Mouse (Mus musculus): ENCODE measurements around the gene Lhx6. TPM values are rescaled to one million over a fixed set of nuclear protein-coding genes. Genes with fewer than 3 reads are reported as not detected.

Lhx6 gene
- 7.6 TPM for polyA plus RNA-seq (2014; fragmentation: Illumina TruSeq; extraction: RNeasy Lipid Tissue Mini Kit (QIAGEN cat#74804); ENCODE audit: low read depth, low replicate concordance)

GRCm38 (mm10) chr2:36104956-36105741 is at the start of gene Lhx6:
Gene Lhx6, minus strand, starts transcription at chr2:36105408.

GRCm38 (mm10) chr2:36136300-36136941 is 31.2 kb upstream of the Lhx6 start, which contains the start of the genes Mrrf and Rbm18:
Gene Mrrf, plus strand, starts transcription at chr2:36136389.
Gene Rbm18, minus strand, starts transcription at chr2:36136773.

GRCm38 (mm10) chr2:36048748-36049566 is 56.3 kb downstream of the Lhx6 start, which contains the start of the genes Ndufa8 and Morn5:
Gene Ndufa8, minus strand, starts transcription at chr2:36049406.
Gene Morn5, plus strand, starts transcription at chr2:36049458.

Other genes starting within 250 kb of the Lhx6 start
- gene Ttll11, start 125.5 kb downstream of the Lhx6 start, polyA plus RNA-seq (2014; fragmentation: Illumina TruSeq; extraction: RNeasy Lipid Tissue Mini Kit (QIAGEN cat#74804); ENCODE audit: low read depth, low replicate concordance), result 1.4 TPM
- 135 TPM for gene Ndufa8, start 56.0 kb downstream of the Lhx6 start, polyA plus RNA-seq (2014; fragmentation: Illumina TruSeq; extraction: RNeasy Lipid Tissue Mini Kit (QIAGEN cat#74804); ENCODE audit: low read depth, low replicate concordance)
- gene Morn5, start 56.0 kb downstream of the Lhx6 start, polyA plus RNA-seq (2014; fragmentation: Illumina TruSeq; extraction: RNeasy Lipid Tissue Mini Kit (QIAGEN cat#74804); ENCODE audit: low read depth, low replicate concordance), result 9.6 TPM
- gene Mrrf, start 31.0 kb upstream of the Lhx6 start, polyA plus RNA-seq (2014; fragmentation: Illumina TruSeq; extraction: RNeasy Lipid Tissue Mini Kit (QIAGEN cat#74804); ENCODE audit: low read depth, low replicate concordance), result 13.5 TPM
- 28.2 TPM for gene Rbm18, start 31.4 kb upstream of the Lhx6 start, polyA plus RNA-seq (2014; fragmentation: Illumina TruSeq; extraction: RNeasy Lipid Tissue Mini Kit (QIAGEN cat#74804); ENCODE audit: low read depth, low replicate concordance)
- 62.7 TPM for gene Ptgs1, start 125.0 kb upstream of the Lhx6 start, polyA plus RNA-seq (2014; fragmentation: Illumina TruSeq; extraction: RNeasy Lipid Tissue Mini Kit (QIAGEN cat#74804); ENCODE audit: low read depth, low replicate concordance)